Mouse (Mus musculus) embryonic fibroblast, embryonic 13.5 days (primary cell): ENCODE measurements around the gene Elovl2.

Experiments used
- CTCF ChIP-seq: IDR thresholded peaks from 2 replicates; pipeline ENCODE4 v1.5.1; 2011; ENCODE audit warnings: mild to moderate bottlenecking, control low read depth, low read length, moderate library complexity, borderline replicate concordance; ENCODE audit not compliant: insufficient read depth
- POLR2A ChIP-seq: IDR thresholded peaks from 2 replicates; pipeline ENCODE4 v1.6.1; 2011; ENCODE audit warnings: low read depth, mild to moderate bottlenecking, control low read depth, low read length, moderate library complexity

DNA sequence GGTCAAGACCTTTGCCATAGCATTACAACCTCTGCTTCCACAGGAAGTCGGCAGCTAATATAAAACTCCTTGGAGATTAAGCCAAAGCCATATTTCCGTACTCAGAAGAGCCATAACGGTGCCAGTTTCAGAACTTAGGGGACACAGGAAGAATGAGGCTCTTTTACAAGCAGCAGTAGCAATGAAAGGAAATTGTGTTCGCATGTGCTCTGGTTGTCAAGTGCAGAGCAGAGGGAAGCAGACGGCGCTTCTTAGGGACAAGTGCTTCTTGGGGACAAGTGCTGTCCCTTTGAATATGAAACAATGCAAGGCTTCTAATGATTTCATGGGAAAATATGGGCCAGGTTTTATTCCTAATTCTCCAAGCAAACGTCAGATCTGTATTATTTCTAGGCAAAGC is 16.9 kb downstream of the Elovl2 start:
- TF ChIP-seq POLR2A: no peak
- no peak for TF ChIP-seq CTCF
